Mouse (Mus musculus): ENCODE data around the gene Ptprd. TPM values are rescaled to one million over a fixed set of nuclear protein-coding genes. Genes with fewer than 3 reads are reported as not detected.

Gene Ptprd
- polyA plus RNA-seq, 1 experiment from 2014 or later: 5.6 TPM

GRCm38 (mm10) chr4:77168866-77169265 is 1042.9 kb downstream of the Ptprd start:
- no peaks in the 10 kb centered on the region for H3K36me3 ChIP-seq (ENCODE audit: control insufficient read depth, insufficient read depth, low read length)
- no peak for ATAC-seq (ENCODE audit: low FRiP score, low TSS enrichment)
- DNase-seq (ENCODE audit: low spot score): no peak
- no peak overlapping the region for H3K9ac ChIP-seq (ENCODE audit: low read length)
- H3K4me2 ChIP-seq (replicated peaks; ENCODE audit: low read depth): no peak overlapping the region
- H3K4me3 ChIP-seq (ENCODE audit: low read depth, low read length): no peak overlapping the region
- WGBS: 76% methylated on average over 8 of the region's 8 CpGs
- H3K9me3 ChIP-seq (ENCODE audit: control insufficient read depth, low read length): no peaks in the 10 kb centered on the region
- TF ChIP-seq EP300 (optimal IDR thresholded peaks at IDR 0.05) (no peak), CTCF (IDR thresholded peaks at IDR 0.05; ENCODE audit: low read depth) (no peak)
- no peaks in the 10 kb centered on the region for H3K27me3 ChIP-seq (ENCODE audit: control insufficient read depth, insufficient read depth, low read length)
- H3K27ac ChIP-seq (replicated peaks): no peak overlapping the region
- no peaks in the 10 kb centered on the region for H3K4me1 ChIP-seq (replicated peaks; ENCODE audit: control insufficient read depth, insufficient read depth)

GRCm38 (mm10) chr4:77157601-77158000 is 1054.2 kb downstream of the Ptprd start:
- ATAC-seq (ENCODE audit: low FRiP score, low TSS enrichment) (no peak), DNase-seq (ENCODE audit: low spot score) (no peak)
- 84% methylated on average over 3 of the region's 3 CpGs for WGBS
- Histone ChIP-seq H3K27me3 (ENCODE audit: control insufficient read depth, insufficient read depth, low read length) (no peaks in the 10 kb centered on the region), H3K36me3 (ENCODE audit: control insufficient read depth, insufficient read depth, low read length) (no peaks in the 10 kb centered on the region), H3K4me3 (ENCODE audit: low read depth, low read length) (no peak overlapping the region), H3K27ac (replicated peaks) (no peak overlapping the region), H3K4me1 (replicated peaks; ENCODE audit: control insufficient read depth, insufficient read depth) (no peaks in the 10 kb centered on the region), H3K9ac (ENCODE audit: low read length) (no peak overlapping the region), H3K4me2 (replicated peaks; ENCODE audit: low read depth) (no peak overlapping the region), H3K9me3 (ENCODE audit: control insufficient read depth, low read length) (no peaks in the 10 kb centered on the region)
- TF ChIP-seq EP300 (optimal IDR thresholded peaks at IDR 0.05) (no peak), CTCF (IDR thresholded peaks at IDR 0.05; ENCODE audit: low read depth) (no peak)

GRCm38 (mm10) chr4:77155561-77155960 is 1056.2 kb downstream of the Ptprd start:
- Histone ChIP-seq H3K4me3 (ENCODE audit: low read depth, low read length) (no peak overlapping the region), H3K27ac (replicated peaks) (no peak overlapping the region), H3K9ac (ENCODE audit: low read length) (no peak overlapping the region), H3K27me3 (ENCODE audit: control insufficient read depth, insufficient read depth, low read length) (no peaks in the 10 kb centered on the region), H3K4me1 (replicated peaks; ENCODE audit: control insufficient read depth, insufficient read depth) (no peaks in the 10 kb centered on the region), H3K9me3 (ENCODE audit: control insufficient read depth, low read length) (no peaks in the 10 kb centered on the region), H3K4me2 (replicated peaks; ENCODE audit: low read depth) (no peak overlapping the region), H3K36me3 (ENCODE audit: control insufficient read depth, insufficient read depth, low read length) (no peaks in the 10 kb centered on the region)
- ATAC-seq (ENCODE audit: low FRiP score, low TSS enrichment) (no peak), DNase-seq (ENCODE audit: low spot score) (no peak)
- WGBS: 75% methylated on average over 2 of the region's 2 CpGs
- TF ChIP-seq CTCF (IDR thresholded peaks at IDR 0.05; ENCODE audit: low read depth): no peak

- no peaks in the 10 kb centered on the region for H3K9me3 ChIP-seq (ENCODE audit: control insufficient read depth, low read length)
- TF ChIP-seq EP300 (optimal IDR thresholded peaks at IDR 0.05) (no peak), CTCF (IDR thresholded peaks at IDR 0.05; ENCODE audit: low read depth) (no peak)
- 87% methylated on average over 1 of the region's 1 CpGs for WGBS
Measured at GRCm38 (mm10) chr4:77155037-77155436, 1056.7 kb downstream of the Ptprd start.

GRCm38 (mm10) chr4:77124852-77125251 is 1086.9 kb downstream of the Ptprd start:
- no peaks in the 10 kb centered on the region for H3K4me1 ChIP-seq (replicated peaks; ENCODE audit: control insufficient read depth, insufficient read depth)
- DNase-seq (ENCODE audit: low spot score) (no peak), ATAC-seq (ENCODE audit: low FRiP score, low TSS enrichment) (no peak)
- WGBS: 76% methylated on average over 2 of the region's 2 CpGs
- no peaks in the 10 kb centered on the region for H3K9me3 ChIP-seq (ENCODE audit: control insufficient read depth, low read length)
- no peak overlapping the region for H3K4me3 ChIP-seq (ENCODE audit: low read depth, low read length)
- H3K36me3 ChIP-seq (ENCODE audit: control insufficient read depth, insufficient read depth, low read length): no peaks in the 10 kb centered on the region
- H3K27ac ChIP-seq (replicated peaks): no peak overlapping the region
- H3K27me3 ChIP-seq (ENCODE audit: control insufficient read depth, insufficient read depth, low read length): no peaks in the 10 kb centered on the region
- TF ChIP-seq CTCF (IDR thresholded peaks at IDR 0.05; ENCODE audit: low read depth) (no peak), EP300 (optimal IDR thresholded peaks at IDR 0.05) (no peak)
- H3K9ac ChIP-seq (ENCODE audit: low read length): no peak overlapping the region
- H3K4me2 ChIP-seq (replicated peaks; ENCODE audit: low read depth): no peak overlapping the region

More at GRCm38 (mm10) chr4:77155037-77155436, 1056.7 kb downstream of the Ptprd start:
- ATAC-seq (ENCODE audit: low FRiP score, low TSS enrichment) (no peak), DNase-seq (ENCODE audit: low spot score) (no peak)
- H3K4me2 ChIP-seq (replicated peaks; ENCODE audit: low read depth): no peak overlapping the region
- H3K36me3 ChIP-seq (ENCODE audit: control insufficient read depth, insufficient read depth, low read length): no peaks in the 10 kb centered on the region
- no peaks in the 10 kb centered on the region for H3K27me3 ChIP-seq (ENCODE audit: control insufficient read depth, insufficient read depth, low read length)
- H3K27ac ChIP-seq (replicated peaks): no peak overlapping the region
- H3K4me1 ChIP-seq (replicated peaks; ENCODE audit: control insufficient read depth, insufficient read depth): no peaks in the 10 kb centered on the region
- H3K4me3 ChIP-seq (ENCODE audit: low read depth, low read length): no peak overlapping the region
- H3K9ac ChIP-seq (ENCODE audit: low read length): no peak overlapping the region

GRCm38 (mm10) chr4:77110894-77111293 is 1100.9 kb downstream of the Ptprd start:
- no peak overlapping the region for H3K4me3 ChIP-seq (ENCODE audit: low read depth, low read length)
- H3K36me3 ChIP-seq (ENCODE audit: control insufficient read depth, insufficient read depth, low read length): no peaks in the 10 kb centered on the region

More at GRCm38 (mm10) chr4:77110894-77111293, 1100.9 kb downstream of the Ptprd start:
- H3K4me1 ChIP-seq (replicated peaks; ENCODE audit: control insufficient read depth, insufficient read depth): no peaks in the 10 kb centered on the region
- TF ChIP-seq CTCF (IDR thresholded peaks at IDR 0.05; ENCODE audit: low read depth) (no peak), EP300 (optimal IDR thresholded peaks at IDR 0.05) (no peak)
- no peaks in the 10 kb centered on the region for H3K27me3 ChIP-seq (ENCODE audit: control insufficient read depth, insufficient read depth, low read length)
- no peak overlapping the region for H3K27ac ChIP-seq (replicated peaks)
- 81% methylated on average over 1 of the region's 1 CpGs for WGBS
- H3K9me3 ChIP-seq (ENCODE audit: control insufficient read depth, low read length): no peaks in the 10 kb centered on the region
- H3K4me2 ChIP-seq (replicated peaks; ENCODE audit: low read depth): no peak overlapping the region
- ATAC-seq (ENCODE audit: low FRiP score, low TSS enrichment) (no peak), DNase-seq (ENCODE audit: low spot score) (no peak)
- H3K9ac ChIP-seq (ENCODE audit: low read length): no peak overlapping the region

All from stomach, postnatal 0 days (tissue).